8 mouse cellular contexts compared by ENCODE assay signal in genomic region chr5:146794084-146794852, GRCm38 (mm10). TPM values are rescaled to one million over a fixed set of nuclear protein-coding genes. Genes with fewer than 3 reads are reported as not detected.
DNase-seq lines count a peak whose midpoint lies in the region; ATAC-seq lines count a peak whose summit lies in the region.

No protein-coding gene starts in this region.

- 1% methylated on average over 70 of the region's 83 CpGs for WGBS in kidney, embryonic 16.5 days
- WGBS in stomach, embryonic 15.5 days: under 1% methylated on average over 83 of the region's 83 CpGs

- peak overlapping the region; percentile 97 for H3K9ac ChIP-seq in kidney, embryonic 16.5 days (replicated peaks; ENCODE audit: low read length)
- peak overlapping the region; percentile 92 for H3K9ac ChIP-seq in stomach, embryonic 15.5 days

- no peaks in the 10 kb centered on the region for H3K27me3 ChIP-seq in kidney, embryonic 16.5 days (ENCODE audit: insufficient read depth, low read length)
- no peaks in the 10 kb centered on the region for H3K27me3 ChIP-seq in stomach, embryonic 15.5 days (replicated peaks)

- ATAC-seq in kidney, embryonic 16.5 days (ENCODE audit: low FRiP score, low TSS enrichment): peak; percentile 62
- peak; percentile 27 for ATAC-seq in stomach, embryonic 15.5 days (ENCODE audit: insufficient read depth, low FRiP score, low read depth)

- peak overlapping the region; percentile 79 for H3K4me2 ChIP-seq in kidney, embryonic 16.5 days (replicated peaks; ENCODE audit: low read depth, low read length)
- peak overlapping the region; percentile 74 for H3K4me2 ChIP-seq in stomach, embryonic 15.5 days

- no peaks in the 10 kb centered on the region for H3K9me3 ChIP-seq in kidney, embryonic 16.5 days (ENCODE audit: low read length)
- no peaks in the 10 kb centered on the region for H3K9me3 ChIP-seq in stomach, embryonic 15.5 days

- peak overlapping the region; percentile 98 for H3K4me3 ChIP-seq in kidney, embryonic 16.5 days (ENCODE audit: low read length)
- peak overlapping the region; percentile 96 for H3K4me3 ChIP-seq in stomach, embryonic 15.5 days (replicated peaks)

- intact Hi-C loops in gastrocnemius, postnatal 14 days (cut with DNase I; ENCODE audit: low total_unique reads): no loop called here

- DNase-seq in adrenal gland, postnatal 10 days: peak; percentile 67
- DNase-seq in adrenal gland, postnatal 25 days: no peak
- DNase-seq in 3T3-L1 (ENCODE audit: low read depth, low spot score): peak; percentile 55
- peak; percentile 57 to 59 for DNase-seq in cerebellum, postnatal 10 days
- DNase-seq in gastrocnemius, postnatal 14 days: peak; percentile 60
- peak; percentile 62 for DNase-seq in lung, postnatal 4 days

- peaks cover 44% of the 10 kb centered on the region for H3K4me1 ChIP-seq in kidney, embryonic 16.5 days (ENCODE audit: insufficient read depth, low read length)
- peaks cover 32% of the 10 kb centered on the region for H3K4me1 ChIP-seq in stomach, embryonic 15.5 days

- peak overlapping the region; percentile 94 for H3K27ac ChIP-seq in kidney, embryonic 16.5 days (ENCODE audit: low read length)
- peak overlapping the region; percentile 92 for H3K27ac ChIP-seq in stomach, embryonic 15.5 days

- H3K36me3 ChIP-seq in kidney, embryonic 16.5 days (ENCODE audit: insufficient read depth, low read length): no peaks in the 10 kb centered on the region
- H3K36me3 ChIP-seq in stomach, embryonic 15.5 days: no peaks in the 10 kb centered on the region

RNA-seq across cellular contexts. Expression of gene Usp12, which starts 0.5 kb away (rescaled TPM):
- 10 to 100 TPM; 26.3 to 30.0 TPM for total RNA-seq in adrenal gland, postnatal 10 days (2021)
- total RNA-seq in adrenal gland, postnatal 25 days (2021): 29.6 and 33.4 TPM in 2 replicates
- 10 to 100 TPM; 13.8 to 15.7 TPM for total RNA-seq in gastrocnemius, postnatal 14 days (2021)
- 22.1 and 23.0 TPM in 2 replicates for polyA plus RNA-seq in kidney, embryonic 16.5 days (2015; fragmentation: Nextera tagmentation; extraction: Ambion mirVana)
- 18.9 and 20.8 TPM in 2 replicates for polyA plus RNA-seq in stomach, embryonic 15.5 days (2015; fragmentation: Nextera tagmentation; extraction: Ambion mirVana)

RNA-seq across cellular contexts. Expression of gene Rpl21, which starts 38.4 kb away (rescaled TPM):
- total RNA-seq in adrenal gland, postnatal 10 days (2021): 100 to 1,000 TPM; 288 to 299 TPM
- 282 and 375 TPM in 2 replicates for total RNA-seq in adrenal gland, postnatal 25 days (2021)
- 100 to 1,000 TPM; 184 to 212 TPM for total RNA-seq in gastrocnemius, postnatal 14 days (2021)
- polyA plus RNA-seq in kidney, embryonic 16.5 days (2015; fragmentation: Nextera tagmentation; extraction: Ambion mirVana): 457 and 459 TPM in 2 replicates
- polyA plus RNA-seq in stomach, embryonic 15.5 days (2015; fragmentation: Nextera tagmentation; extraction: Ambion mirVana): 489 and 511 TPM in 2 replicates

RNA-seq across cellular contexts. Expression of gene Rasl11a, which starts 50.6 kb away (rescaled TPM):
- total RNA-seq in adrenal gland, postnatal 10 days (2021): 1 to 10 TPM; 8.4 to 9.0 TPM
- 5.6 and 9.5 TPM in 2 replicates for total RNA-seq in adrenal gland, postnatal 25 days (2021)
- total RNA-seq in gastrocnemius, postnatal 14 days (2021): 1 to 10 TPM; 3.0 to 3.4 TPM
- 90.6 and 100 TPM in 2 replicates for polyA plus RNA-seq in kidney, embryonic 16.5 days (2015; fragmentation: Nextera tagmentation; extraction: Ambion mirVana)
- polyA plus RNA-seq in stomach, embryonic 15.5 days (2015; fragmentation: Nextera tagmentation; extraction: Ambion mirVana): 16.4 and 18.1 TPM in 2 replicates
